Mouse (Mus musculus) CD4-positive, CD25-positive, alpha-beta regulatory T cell, adult 4 months (primary cell): Measurements from ENCODE around the gene Hipk2. TPM values are rescaled to one million over a fixed set of nuclear protein-coding genes. Genes with fewer than 3 reads are reported as not detected.
"Not testable (repeated sequence)": the region's sequence is repeated elsewhere in the genome, so short reads cannot be mapped to it uniquely, and the experiment has no call there.

Source experiments
- ATAC-seq: one replicate; pipeline ENCODE4 v1.8.0; 2017
- polyA plus RNA-seq, 2 experiments: library from polyadenylated mRNA; unstranded; fragments of 100-300 nt; shearing (Covaris generic); gene quantifications; one replicate each; pipeline ENCODE4 v1.2.1; 2017

The Hipk2 gene
- polyA plus RNA-seq, 2 experiments from 2014 or later: 16.1 to 16.5 TPM

DNA sequence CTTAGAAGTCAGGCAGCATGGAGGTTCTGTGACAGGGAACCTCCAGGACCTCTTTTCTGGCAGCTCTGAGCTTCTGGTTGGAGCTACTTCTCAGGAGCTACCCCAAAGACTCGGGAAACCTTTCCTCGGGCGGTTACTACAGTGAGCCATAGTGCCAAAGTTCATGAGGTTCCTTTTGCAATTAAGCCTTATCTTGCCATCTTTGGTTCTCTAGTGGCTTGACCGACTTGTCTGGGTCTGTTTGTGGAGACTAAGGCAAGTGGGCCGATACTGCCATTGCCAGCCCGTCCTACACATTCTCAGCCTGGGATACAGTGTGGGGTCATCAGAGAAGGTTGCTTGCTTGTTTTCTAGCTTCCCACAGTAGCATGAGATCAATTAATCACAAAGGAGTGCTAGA, 183.4 kb downstream of the Hipk2 start:
- ATAC-seq: no peak

GRCm38 (mm10) chr6:38691052-38691451, 184.9 kb downstream of the Hipk2 start:
- peak; percentile 53 for ATAC-seq

DNA sequence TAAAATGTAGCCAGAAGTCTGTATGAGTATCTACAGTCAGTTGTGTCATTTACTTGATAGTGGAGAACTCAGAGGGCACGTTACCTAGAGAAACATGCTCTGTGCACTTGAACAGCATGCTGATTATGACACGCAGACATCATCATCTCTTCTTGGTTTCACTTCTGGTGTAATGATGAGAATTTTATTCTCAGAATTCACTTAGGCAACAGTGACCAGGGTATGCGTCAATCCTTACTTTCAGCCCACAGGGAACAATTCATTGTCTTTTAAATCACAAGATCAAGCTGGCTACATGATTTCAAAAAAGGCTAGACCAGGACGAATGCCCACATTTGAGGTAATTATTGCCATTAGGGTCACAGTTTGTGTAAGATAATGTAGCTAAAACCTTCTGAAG, 185.3 kb downstream of the Hipk2 start:
- ATAC-seq: peak; percentile 42

- no peak for ATAC-seq
These were observed 187.1 kb downstream of the Hipk2 start for GRCm38 (mm10) chr6:38688841-38689240.

DNA sequence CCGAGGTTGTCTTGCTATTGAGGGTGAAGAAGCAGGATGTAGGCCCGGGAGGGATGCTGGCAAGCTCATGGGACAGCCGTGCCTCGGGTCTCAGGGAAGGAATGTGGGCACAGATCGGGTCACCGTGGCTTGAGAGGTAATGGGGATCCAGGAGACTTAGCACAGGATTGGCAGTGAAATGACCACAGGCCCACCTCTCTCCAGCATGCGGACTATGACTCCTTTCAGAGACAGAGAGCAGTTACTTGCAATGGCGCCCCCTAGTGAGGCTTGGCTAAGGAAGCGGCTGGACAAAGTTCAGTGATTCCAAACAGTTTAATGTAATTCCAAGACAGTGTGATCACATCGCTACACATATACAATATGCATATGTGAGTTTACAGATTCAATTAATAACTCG, 188.7 kb downstream of the Hipk2 start:
- ATAC-seq: no peak

DNA sequence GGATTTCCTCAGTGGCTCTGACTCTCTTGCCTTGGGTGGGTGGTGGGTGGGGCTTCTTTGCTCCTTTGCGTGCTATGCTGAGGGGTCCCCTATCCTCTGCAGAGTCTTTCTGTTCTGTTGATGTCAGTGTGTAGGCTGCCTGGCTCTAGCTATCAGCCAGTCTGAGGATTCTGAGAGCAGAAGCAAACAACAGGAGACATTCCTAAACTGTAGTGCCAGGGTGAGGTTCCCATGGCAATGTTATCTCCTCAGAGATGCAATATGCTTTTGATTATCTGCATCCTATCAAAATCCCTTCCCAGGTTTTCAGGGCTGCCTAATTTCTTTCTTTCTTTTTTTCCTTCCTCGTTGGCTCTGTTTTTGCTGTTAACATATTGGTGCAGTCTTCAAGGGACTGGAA, 193.4 kb downstream of the Hipk2 start:
- ATAC-seq: no peak

- ATAC-seq: no peak
These were observed 198.3 kb downstream of the Hipk2 start for GRCm38 (mm10) chr6:38677629-38678028.

GRCm38 (mm10) chr6:38676723-38677122, 199.2 kb downstream of the Hipk2 start:
- no peak for ATAC-seq

DNA sequence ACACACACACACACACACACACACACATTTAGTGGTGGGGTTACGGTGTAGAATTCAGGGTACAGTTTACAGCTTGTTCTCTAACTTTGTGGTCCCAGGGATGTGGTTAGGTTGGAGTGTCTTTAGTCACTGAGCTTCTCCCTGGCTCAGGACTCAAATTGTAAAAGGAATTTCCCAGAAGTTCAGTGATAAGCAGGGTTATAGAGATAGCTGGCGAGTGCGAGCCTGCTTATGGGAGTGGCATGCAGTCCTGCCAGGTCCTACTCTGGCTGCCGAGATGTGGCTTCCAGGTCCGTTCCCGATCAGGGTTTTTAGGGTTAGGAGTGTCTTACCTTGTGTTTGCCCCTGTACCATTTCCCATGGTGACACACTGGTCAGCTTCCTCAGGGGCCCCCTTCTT, 199.7 kb downstream of the Hipk2 start:
- ATAC-seq: no peak

DNA sequence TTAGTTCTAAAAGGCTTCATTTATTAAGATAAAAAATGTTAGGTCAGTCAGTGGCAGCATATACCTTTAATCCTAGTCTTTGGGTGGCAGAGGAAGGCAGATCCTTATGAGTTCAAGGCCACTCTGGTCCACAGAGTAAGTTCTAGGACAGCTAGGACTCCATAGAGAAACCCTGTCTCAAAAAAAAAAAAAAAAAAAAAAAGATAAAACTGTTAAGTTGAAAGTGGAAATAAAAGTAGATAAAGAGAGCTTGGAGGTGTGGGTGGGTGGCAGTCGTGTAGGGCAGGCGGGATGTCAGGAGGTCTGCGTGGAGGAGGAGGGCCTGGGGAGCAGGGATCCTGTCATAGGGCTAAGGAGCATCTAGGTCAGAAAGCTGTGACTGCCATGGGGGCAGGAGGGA, 204.0 kb downstream of the Hipk2 start:
- no peak for ATAC-seq

- ATAC-seq: no peak
These were observed 204.7 kb downstream of the Hipk2 start for GRCm38 (mm10) chr6:38671270-38671669.

DNA sequence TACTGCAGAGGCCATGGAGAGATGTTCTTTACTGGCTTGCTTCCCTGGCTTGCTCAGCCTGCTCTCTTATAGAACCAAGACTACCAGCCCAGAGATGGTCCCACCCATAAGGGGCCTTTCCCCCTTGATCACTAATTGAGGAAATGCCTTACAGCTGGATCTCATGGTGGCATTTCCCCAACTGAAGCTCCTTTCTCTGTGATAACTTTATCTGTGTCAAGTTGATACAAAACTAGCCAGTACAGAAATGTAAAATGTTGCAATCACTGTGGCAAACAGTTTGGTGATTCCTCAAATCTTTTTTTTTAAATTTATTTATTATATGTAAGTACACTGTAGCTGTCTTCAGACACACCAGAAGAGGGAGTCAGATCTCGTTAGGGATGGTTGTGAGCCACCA, 205.5 kb downstream of the Hipk2 start:
- not testable (repeated sequence) for ATAC-seq

GRCm38 (mm10) chr6:38669580-38669979, 206.4 kb downstream of the Hipk2 start:
- peak; percentile 51 for ATAC-seq

DNA sequence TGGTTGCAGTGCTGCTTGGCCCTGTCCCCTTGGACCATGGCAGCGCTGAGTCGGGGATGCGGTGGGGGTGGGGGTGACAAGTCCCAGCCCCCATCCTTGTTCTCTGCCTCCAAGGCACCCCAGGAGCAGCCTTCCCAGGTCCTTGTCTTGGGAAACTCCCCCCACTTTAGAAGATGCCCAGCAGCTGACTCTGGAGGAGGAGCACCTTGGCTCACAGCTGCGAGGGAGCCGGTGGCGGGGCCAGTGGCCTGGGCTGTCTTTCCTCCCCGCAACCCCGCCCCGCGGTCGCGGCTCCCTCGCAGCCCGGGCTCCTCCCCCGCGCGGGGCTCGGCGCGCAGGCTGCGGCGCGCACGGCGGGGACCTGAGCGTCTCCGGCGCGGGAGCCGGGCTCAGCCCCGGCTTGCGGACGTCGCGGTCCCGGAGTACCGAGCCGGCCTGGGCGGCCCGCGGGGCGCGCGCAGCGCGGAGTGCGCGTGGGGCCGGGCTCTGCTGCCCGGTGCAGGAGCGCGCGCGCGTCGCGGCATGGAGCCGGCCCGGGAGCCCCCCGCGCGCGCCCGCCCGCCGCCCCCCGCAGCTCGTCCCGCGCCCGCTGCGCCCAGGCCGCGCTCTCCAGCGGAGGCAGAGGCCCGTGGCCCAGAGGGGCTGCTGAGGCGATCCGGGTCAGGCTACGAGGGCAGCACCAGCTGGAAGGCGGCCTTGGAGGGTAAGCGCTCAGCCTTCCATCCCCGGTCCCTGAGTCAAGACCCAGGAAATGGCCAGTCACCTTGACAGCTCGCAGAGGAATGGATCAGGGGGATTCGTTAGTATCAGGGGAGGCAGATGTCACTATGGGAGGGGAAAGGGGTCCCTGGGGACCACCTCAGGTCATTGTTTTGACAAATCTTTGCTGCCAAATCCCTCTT, 213.0 kb downstream of the Hipk2 start, which contains the start of gene Clec2l:
Clec2l (plus strand) TSS at position 356 of the 902 bp plus-strand sequence.
- no peak for ATAC-seq

- no peak for ATAC-seq
These were observed 214.3 kb downstream of the Hipk2 start for GRCm38 (mm10) chr6:38661626-38662025.

- ATAC-seq: peak; percentile 69
These were observed 225.6 kb downstream of the Hipk2 start for GRCm38 (mm10) chr6:38650263-38650937.

- ATAC-seq: no peak
These were observed 226.4 kb downstream of the Hipk2 start for GRCm38 (mm10) chr6:38649545-38649944.

Other genes starting within 250 kb of the Hipk2 start
- gene Klrg2, start 238.9 kb downstream of the Hipk2 start, polyA plus RNA-seq: not detected
- not detected for gene Clec2l, start 213.1 kb downstream of the Hipk2 start, polyA plus RNA-seq
- gene Tbxas1, start 761 bp downstream of the Hipk2 start, polyA plus RNA-seq: under 1 TPM in 1 of 2 experiments, not detected in 1; 0.91 TPM
- 1 to 10 TPM; 2.7 to 4.3 TPM for gene Parp12, start 242.2 kb upstream of the Hipk2 start, polyA plus RNA-seq